Mouse (Mus musculus): ENCODE data around the gene Mrpl44. TPM values are rescaled to one million over a fixed set of nuclear protein-coding genes. Genes with fewer than 3 reads are reported as not detected.

Mrpl44 gene
- total RNA-seq, 2 experiments from 2014 or later, result 73.6 to 75.9 TPM

- no peak for DNase-seq
Observed at GRCm38 (mm10) chr1:79762282-79763250, 13.3 kb upstream of the Mrpl44 start.

- DNase-seq, result no peak
Observed at GRCm38 (mm10) chr1:79764031-79764430, 11.8 kb upstream of the Mrpl44 start.

GRCm38 (mm10) chr1:79764483-79764882, 11.3 kb upstream of the Mrpl44 start:
- DNase-seq, result no peak

GRCm38 (mm10) chr1:79768231-79768630, 7.6 kb upstream of the Mrpl44 start:
- no peak for DNase-seq

- DNase-seq, result no peak
Observed at GRCm38 (mm10) chr1:79774164-79774780, 1.5 kb upstream of the Mrpl44 start.

- DNase-seq, result no peak
Observed at GRCm38 (mm10) chr1:79778011-79778410, 2.2 kb downstream of the Mrpl44 start.

- peak in 1 of 2 experiments; percentile 13 for DNase-seq
Observed at GRCm38 (mm10) chr1:79782433-79782832, 6.6 kb downstream of the Mrpl44 start.

GRCm38 (mm10) chr1:79786267-79786927, 10.6 kb downstream of the Mrpl44 start:
- DNase-seq, result peak in 1 of 2 experiments; percentile 35

- DNase-seq, result no peak
Observed at GRCm38 (mm10) chr1:79797084-79797483, 21.3 kb downstream of the Mrpl44 start.

- DNase-seq, result no peak
Observed at GRCm38 (mm10) chr1:79802858-79803427, 27.1 kb downstream of the Mrpl44 start.

- DNase-seq, result no peak
Observed at GRCm38 (mm10) chr1:79803614-79804013, 27.8 kb downstream of the Mrpl44 start.

- no peak for DNase-seq
Observed at GRCm38 (mm10) chr1:79806865-79807264, 31.0 kb downstream of the Mrpl44 start.

- DNase-seq, result no peak
Observed at GRCm38 (mm10) chr1:79809447-79809846, 33.6 kb downstream of the Mrpl44 start.

- no peak for DNase-seq
Observed at GRCm38 (mm10) chr1:79815446-79815845, 39.6 kb downstream of the Mrpl44 start.

- DNase-seq, result peak in 1 of 2 experiments; percentile 8
Observed at GRCm38 (mm10) chr1:79819296-79819879, 43.6 kb downstream of the Mrpl44 start.

- DNase-seq, result peak; percentile 79 to 80
Observed at GRCm38 (mm10) chr1:79822806-79823525, 47.1 kb downstream of the Mrpl44 start.

- peak; percentile 13 to 34 for DNase-seq
Observed at GRCm38 (mm10) chr1:79823951-79824633, 48.3 kb downstream of the Mrpl44 start.

Data from heart, adult 18-20 months (tissue).